Mouse (Mus musculus) right cerebral cortex, postnatal 10 days (tissue): ENCODE results near the gene Prkcq.
"Not testable (repeated sequence)": the region's sequence is repeated elsewhere in the genome, so short reads cannot be mapped to it uniquely, and the experiment has no call there.

Experiments used
- DNase-seq, 2 experiments: peaks; one replicate each; pipeline ENCODE4 v3.0.0; 2021; ENCODE audit warnings: low spot score in 2 of 2

Prkcq gene

DNA sequence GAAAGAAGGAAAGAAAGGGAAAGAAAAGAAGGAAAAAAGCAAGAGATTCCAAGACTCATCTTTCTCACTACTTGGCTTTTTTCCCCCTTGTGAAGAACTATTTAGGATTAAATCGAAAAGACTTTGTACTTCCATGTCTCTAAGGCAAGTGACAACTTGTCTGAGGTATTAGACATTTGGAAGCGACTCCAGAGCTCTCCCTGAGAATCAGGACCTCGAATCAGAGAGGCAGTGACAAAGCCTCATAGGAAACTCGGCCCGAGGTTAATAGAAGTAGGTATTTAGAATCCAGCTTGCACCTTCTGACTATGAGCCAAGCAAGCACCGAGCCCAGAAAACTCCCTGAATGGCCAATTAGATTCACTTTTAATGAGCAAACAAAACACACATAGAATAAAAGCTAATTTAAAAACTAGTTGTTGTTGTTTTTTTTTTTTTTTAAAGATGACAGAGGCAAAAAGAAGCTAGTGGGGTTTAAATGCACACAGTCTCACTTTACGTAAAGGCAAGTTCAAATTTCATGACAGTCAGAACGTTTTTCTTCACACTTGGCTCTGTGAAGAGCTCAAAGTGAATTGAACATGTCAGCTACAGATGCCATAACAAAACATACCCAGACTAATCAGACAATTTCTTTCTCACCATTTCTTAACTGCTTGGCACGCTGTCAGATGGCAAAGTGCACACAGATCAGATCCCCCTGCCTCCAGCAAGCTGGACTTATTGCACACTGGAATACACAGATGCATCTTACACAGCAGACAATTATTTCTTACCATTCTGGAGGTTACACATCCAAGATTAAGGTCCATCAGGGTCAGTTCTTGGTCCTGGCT, 119.9 kb downstream of the Prkcq start:
- DNase-seq = no peak

DNA sequence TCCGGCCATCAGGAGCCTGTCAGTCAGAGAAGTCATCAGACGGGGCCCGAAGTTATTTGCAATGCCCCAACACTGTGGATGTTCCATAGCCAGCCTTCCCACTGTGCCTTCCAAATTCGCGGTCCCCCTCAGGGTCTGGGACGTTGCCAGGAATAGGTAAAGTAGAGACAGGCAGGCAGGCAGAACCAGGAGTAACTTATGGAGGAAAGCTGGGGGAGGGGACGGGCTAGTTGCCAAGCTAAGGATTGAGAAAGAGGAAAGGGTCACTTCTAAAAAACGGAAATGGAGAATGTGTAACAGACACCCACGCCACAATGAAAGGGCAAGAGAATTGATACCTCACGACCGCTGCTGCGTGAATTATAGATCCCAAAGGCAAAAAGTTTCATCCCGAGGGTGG, 121.2 kb downstream of the Prkcq start:
- DNase-seq = no peak

DNA sequence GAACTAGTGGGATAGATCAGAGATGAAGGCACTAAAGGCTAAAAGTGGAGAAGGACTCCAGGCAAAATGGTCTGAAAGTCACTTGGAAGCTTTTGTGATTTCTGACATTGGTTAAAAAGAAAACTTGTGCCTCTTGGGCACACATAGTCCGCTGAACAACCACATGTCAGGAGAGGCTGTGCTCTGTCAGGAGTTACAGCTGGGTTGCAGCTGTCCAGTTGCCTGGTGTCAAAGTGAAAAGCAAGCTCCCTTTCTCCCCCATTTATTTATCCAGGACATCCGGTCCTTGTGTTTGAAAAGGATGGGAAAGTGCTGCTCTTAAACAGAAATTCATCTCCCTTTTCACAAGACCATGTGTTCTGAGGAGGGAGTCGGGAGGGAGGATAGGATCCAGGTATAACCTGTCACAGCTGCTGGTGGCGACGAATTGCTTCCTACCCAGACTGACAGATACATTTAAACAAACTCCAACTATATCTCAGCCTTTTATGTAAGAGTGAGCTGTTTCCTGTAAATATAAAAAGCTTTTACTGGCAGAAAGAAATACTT, 122.8 kb downstream of the Prkcq start:
- DNase-seq = no peak

DNA sequence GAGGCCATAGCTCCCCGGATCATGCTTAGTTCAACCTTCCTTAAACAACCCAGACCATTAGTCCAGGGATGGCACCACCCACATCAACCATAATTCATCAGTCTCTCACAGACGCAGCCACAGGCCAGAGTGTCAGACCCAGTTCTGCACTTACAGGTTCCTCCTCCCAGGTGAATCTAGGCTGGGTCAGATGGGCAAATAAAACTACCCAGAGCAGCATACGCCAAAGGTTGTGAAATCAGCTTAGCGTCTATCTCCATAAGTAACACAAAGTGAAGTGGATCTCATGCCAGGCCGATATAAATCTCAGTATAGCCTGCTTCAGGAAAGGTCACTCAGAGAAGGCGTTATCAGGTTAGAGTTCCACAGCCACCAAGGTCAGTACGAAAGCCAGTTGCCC, 126.9 kb downstream of the Prkcq start:
- no peak for DNase-seq

DNA sequence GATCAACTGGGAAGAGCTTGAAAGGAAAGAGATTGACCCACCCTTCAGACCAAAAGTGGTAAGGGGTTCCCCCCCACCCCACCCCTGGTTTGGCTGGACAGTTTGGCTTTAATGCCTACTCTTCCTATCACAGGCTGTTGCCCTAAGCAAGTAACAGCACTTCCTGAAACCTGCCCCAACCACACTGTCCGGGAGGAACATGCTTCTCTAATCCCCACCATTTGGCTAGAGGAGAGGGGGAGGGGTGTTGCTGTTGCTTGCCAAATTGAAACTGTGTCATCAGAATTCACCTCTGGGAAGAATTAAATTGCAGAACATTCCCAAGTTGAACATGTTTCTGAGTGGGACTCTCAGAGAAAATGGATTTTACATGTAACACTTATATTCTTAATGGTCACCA, 127.5 kb downstream of the Prkcq start:
- DNase-seq = no peak

DNA sequence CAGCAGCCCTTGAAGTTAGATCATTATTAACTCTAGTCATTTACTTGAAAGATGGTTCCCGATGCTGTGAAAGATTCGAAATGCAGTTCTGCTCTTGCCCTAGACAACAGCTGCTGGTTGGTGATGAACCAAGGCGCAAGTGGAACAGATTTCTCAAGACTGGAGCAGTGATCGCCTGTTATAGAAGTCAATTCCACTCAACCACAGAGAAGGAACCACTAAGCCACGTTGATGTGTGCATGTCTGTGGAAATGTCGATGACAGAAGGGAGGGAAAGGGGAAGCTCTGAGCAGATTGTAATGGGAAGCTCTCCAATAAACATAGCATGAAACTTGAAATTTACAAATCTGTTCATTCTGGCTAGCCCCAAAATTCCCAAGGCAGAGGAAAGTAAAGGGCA, 128.5 kb downstream of the Prkcq start:
- no peak for DNase-seq

DNA sequence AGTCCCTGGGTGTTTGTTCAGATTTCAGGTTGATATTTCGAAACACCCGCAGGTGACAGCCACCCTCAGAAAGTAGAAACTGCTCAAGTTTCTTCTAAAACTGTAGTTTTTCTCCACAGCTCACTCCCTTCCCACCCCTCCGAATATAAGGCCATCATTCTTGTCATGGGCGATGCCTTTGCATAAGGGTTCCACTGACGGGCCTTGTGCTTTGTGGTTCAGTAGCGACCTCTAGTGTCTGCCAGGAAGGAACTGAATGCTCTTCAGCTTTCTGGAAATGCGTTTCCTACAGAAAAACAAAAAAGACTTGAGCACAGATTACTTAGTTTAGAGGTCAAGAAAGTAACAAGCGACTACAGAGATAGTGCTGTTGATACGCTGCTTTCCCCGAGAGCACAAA, 148.3 kb downstream of the Prkcq start:
- DNase-seq = peak; percentile 49 to 68

DNA sequence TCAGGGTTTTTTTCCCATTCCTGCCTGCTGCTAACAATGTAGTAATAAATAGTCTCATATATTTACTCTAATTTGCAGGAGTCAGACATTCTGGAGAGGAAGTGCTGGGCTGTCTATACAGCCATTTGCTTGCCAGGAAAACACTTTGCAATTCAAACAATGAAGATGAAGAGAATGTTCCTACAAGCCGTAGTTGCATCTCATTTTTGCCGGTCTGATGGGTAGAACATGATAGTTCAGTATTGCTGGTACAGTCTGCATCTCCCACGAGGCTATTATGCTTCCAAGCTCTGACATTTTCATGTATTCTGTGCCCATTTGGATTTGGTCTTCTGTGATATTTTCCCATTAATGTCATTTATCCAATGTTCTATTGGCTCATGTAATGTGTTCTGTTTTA, 150.5 kb downstream of the Prkcq start:
- no peak for DNase-seq

DNA sequence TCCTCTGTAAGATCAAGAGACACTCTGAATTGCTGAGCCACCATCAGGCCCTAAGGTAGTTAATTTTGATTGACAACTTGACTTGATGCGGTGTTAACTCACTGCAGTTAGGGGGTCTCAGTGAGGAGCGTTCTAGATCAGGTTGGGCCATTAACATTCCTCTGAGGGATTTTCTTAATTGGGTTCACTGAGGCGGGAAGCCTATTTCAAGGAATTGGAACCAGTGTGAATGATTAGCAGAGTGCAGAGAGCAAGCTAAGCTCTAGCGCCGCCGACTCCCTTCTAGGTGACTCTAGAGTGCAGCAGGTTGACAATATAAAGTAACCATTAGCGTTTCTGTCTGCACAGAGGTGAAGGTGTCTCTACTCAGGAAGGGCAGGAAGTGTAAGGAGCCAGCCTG, 155.4 kb downstream of the Prkcq start:
- no peak for DNase-seq

DNA sequence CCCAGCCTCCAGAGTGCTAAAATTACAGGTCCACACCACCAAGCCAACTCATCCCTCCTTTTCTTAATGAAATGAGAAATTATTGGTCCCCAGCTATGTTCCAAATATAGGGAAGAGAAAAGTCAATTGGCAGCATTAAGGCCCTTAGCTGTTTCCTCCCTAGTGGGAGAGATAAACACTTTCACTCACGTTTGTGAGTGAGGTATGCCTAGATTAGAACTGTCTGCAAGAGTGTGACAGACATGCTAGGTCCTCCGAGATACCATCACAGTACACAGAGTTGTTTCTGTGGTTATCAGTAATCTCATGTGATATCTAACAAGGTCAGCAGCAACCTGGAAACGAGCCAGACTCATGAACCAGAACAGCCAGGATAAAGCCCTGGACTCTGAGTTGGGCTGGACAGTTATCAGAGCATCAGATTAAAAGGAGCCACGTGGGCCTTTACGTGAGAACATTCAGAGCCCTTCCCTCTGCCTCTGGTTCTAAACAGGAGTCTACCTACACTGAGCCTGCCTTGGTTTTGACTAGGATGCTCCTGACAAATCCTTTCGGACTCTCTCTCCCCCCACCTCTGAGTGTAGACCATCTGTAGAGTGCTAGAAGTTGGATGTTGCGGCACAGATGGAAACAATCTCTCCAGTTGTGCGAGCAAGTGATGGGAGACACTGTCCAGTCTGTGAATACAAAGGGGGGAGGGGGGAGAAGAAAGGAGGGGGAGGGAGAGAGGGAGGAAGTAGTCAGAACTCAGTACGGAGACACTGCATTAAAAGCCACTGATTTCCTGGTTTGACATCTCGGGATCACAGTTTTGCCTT, 157.7 kb downstream of the Prkcq start:
- no peak for DNase-seq

DNA sequence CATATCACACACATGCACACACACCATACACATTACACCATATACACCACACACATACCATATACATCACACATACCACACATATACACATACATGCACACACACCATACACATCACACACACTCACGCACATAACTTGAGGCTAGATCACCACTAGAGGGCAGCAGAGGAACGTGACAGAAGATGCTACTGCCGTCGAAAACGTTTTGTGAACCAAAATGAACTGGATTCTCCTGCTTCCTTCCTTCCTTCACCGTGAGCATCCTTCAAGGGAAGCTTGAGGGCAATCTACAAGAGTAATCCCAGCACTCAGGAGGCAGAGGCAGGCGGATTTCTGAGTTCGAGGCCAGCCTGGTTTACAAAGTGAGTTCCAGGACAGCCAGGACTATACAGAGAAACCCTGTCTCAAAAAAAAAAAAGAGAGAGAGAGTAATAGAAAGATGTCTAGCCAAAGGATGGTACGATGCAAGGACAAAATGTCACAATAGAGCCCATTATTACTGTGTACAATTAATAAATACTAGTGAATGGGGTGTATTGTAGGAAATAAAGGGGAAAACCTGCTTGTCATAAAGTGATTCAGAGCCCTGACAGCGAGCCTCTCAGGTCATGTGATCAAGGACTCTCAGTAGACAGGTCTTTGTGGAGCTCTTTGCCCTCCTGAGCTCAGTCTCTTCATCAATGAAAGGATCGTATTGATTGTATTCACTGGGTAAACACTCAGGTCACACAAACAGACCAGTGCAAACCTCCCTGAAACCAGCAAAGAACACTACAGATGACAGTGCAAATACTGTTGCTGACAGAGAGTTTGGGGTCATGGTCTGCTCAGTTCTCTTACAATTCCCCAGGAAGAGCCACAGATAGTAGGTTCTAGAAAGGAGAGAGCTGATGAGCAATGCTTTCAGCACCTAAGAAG, 159.9 kb downstream of the Prkcq start:
- peak; percentile 66 to 70 for DNase-seq

DNA sequence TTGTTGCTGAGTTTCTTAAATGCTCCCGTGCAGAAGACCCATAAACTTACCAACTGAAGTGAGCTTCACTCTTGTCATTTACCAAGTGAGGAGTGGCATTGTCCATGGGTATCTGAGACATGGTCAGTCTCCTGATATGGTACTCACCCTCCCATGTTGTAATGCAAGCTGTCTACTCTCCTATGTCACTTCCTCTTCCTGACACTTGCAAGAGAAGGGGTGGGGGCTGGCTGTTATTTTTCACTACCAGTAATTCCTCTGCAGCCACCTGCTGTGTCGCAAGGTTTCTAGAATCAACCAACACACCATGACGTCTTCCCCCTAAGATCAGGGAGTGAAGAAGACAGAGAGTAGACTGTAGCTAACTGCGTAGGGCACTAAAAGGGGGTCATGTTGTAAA, 160.6 kb downstream of the Prkcq start:
- DNase-seq = no peak

DNA sequence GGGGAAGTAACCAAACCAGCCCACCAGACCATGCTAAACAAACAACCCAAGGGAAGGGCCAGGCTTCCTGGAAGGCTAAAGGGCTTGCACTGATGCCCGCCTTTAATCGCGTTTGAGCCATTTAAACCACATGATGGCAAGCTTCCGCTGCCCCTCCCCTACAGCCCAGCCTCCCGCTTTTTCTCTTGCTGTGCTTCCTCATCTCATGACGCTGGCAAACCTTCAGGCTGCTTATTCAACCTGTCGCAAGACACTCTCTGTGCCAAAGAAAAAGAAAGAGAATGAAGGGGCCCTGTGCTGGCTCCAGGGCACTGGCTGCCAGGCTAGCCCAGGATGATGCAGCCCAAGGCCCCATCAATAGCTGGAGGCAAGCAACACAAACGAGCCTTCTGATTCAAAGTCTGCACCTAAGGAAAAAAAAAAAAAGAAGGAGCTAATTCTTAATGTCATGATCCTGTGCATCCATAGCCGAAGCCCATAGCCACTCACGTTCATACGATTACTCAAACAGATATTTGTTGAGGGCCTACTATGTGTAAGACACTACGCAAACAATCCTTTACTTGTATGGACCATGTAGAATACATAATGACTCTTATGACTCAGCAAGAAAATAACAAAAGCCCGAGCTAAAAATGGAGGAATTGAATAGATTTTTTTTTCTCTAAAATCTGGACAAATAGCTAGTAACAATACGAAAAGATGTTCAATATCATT, 161.6 kb downstream of the Prkcq start:
- peak; percentile 65 for DNase-seq

DNA sequence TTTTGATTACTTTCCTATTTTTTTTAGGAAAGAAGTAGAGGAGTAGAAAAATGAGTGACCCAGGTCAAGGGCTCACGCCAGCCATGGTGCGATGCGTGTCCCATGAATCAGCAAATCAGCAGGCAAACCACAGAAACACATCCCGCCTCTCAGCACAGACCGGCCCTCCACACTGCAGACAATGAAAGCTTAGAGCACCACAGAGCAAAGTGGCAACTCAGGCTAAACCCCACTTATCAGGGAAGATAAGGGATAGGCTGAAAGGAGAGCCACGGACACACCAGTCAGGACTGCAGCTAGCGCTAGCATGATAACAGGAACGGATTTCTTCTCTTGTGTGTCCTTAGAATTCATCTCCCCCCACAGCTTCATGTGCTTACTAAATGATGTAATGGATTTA, 164.4 kb downstream of the Prkcq start:
- no peak for DNase-seq

DNA sequence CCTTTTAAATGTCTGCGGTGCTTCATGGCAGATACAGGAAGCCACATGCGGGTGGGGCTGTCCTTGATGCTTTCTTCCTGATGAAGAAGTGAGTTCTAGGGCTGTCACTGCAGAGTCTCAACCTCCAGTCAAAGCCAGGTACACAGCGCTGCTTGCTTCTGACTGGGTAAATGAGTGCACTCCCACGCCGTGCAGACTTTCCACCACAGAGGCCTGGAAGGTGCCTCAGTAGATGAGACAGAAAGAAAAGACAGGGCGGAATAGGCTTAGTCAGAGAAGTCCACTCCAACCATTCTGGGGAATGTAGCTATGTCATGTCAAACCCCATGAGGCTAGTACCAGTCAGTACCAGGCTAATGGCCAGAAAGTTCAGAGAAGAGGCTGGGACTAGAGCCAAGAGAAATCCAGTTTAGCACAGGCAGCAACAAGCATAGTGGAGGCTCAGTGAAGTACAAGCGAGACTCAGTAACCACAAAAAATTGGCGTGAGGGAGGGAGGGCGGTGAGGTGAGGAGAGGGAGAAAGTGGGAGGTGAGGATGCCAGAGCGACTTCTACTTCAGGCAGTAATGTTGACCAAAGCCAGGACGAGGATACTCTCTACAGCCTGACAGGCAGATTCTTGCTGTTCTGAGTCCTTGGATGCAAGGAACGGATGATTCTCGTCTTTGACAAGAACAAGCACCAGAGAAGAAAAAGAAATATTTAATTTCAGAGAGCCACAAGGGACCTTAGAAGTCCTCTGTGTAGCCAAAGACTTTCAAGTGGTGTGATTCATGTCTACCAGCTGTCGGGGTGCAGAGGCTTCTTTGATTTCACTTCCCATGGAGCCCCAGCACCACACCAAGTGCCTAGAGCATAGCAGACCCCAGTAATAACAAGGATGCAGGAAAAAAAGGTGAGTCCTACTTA, 167.3 kb downstream of the Prkcq start:
- DNase-seq = peak; percentile 31 to 44

DNA sequence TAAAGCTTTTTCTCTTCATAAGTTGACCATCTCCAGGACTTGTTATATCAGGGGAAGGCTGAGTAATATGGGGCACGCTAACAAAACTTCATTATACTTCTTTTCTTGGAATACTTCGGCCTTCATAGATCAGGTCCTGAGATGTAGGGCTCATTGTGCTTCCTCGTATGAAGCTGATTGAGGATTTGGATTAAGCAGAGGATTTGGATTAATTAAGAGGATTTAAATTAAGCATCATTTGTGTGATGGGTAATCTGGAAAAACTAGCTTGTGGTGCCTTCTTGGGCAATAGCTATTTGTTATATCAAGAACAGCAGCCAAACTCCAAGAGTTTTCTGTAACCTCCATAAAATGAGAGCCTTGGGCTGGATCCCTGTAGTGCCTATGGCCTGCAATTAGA, 172.8 kb downstream of the Prkcq start:
- no peak for DNase-seq

DNA sequence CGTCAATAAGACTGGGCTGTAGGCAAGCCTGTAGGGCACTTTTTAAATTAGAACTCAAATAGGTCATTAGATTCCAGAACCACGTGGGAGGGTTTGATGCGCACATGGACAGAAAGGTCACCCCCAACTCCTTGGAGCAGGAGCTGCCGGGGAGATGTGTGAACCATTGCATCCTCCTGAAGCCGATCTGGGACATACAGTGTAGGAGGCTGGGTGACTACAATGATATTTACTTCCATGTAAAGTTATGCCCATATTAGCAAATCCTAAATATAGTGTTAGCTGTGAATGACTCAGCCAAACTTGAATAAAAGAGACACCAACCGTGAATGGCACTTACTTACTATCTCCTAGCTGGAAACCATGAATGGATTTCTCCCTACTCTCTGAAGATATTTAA, 174.5 kb downstream of the Prkcq start:
- DNase-seq = not testable (repeated sequence)

DNA sequence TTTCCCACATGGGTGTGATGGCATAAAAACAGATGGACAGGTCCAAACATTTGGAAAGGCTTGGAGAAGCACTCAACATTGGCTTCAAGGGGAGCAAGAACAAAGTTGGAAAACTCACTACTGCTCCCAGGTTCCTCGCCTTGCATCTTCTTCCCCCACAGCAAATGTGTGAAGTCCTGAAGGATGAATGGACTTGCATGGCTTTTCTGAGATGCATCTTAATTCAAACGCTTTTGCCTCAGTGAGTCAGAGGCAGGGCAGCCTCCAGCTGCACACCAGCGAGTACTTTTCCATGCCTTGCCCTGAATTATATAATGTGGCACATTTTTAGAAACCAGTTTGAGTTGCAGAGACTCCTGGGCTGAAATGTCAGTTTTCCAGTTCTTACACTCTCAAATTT, 175.9 kb downstream of the Prkcq start:
- DNase-seq = no peak
